Mouse (Mus musculus): ENCODE results near the gene Pnliprp1.

The Pnliprp1 gene

DNA sequence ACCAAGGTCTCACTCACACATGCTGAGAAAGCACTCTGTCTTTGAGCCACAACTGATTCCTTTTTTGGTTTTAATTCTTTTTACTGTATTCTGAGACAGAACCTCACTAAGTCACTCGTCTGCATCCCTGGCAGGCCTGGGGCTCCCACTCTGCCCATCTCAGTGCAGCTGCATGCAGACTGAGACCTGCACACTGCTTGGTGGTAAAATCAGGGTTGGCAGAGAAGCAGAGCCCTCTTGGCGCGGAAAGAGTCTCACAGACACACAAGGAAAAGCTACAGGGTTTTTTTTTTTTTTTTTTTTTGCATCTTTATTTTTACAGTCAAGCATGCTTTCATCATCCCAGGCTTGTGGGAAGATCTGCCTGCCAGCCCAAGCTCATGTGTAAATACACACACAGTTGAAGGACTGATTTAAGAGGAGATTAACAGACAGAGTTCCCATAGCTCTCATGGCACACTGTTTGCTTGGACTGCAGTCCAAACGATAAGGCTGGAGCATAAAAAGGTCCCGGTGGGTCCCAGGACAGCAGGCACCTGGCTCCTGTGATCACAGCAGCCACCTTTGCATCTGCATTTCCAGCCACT is at the start of gene Pnliprp1:
Pnliprp1 (plus strand) TSS at position 443 of the 587 bp plus-strand sequence.
- DNase-seq (ENCODE audit: low spot score): no peak

DNA sequence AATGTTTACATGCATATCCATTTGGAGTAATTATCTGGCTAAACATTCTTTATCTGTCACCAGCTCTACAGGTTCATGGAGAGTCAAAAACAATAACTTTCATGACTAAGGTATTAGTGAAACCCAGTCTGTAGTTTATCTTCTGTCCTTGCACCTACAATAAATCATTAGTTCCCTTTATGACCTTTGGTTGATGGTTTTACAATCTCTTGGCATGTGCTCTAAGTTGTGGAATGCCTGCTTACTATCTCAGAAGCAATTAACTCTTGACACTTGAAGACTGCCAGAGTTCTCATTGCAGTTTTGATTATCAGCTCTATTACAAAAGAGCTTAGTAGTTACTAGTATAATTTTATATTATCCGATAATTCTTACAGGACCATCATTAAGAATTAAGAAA is 39.8 kb upstream of the Pnliprp1 start:
- no peak for DNase-seq (ENCODE audit: low spot score)

DNA sequence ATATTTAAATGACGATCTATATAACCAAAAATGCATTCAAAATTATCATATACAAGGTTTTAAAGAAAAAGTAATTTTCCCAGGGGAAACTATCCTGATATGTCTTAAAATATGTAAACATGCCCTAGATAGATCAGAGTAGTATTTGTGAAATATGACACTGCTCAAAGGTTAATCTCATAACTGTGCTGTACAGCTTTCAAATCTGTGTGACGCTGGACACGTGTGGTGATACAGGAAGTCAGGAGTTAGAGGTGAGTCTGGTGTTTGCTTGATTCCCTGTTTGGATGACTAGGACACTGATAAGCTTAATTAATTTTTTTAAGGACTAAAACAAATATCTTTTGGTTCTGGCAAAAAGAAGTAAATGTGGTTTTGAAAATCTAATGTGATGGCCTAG is 33.4 kb upstream of the Pnliprp1 start:
- DNase-seq (ENCODE audit: low spot score): no peak

- no peak for DNase-seq (ENCODE audit: low spot score)
Observed at GRCm38 (mm10) chr19:58696235-58696634, 32.5 kb upstream of the Pnliprp1 start.

- DNase-seq (ENCODE audit: low spot score): no peak
Observed at GRCm38 (mm10) chr19:58704556-58704955, 24.1 kb upstream of the Pnliprp1 start.

GRCm38 (mm10) chr19:58708611-58709010 is 20.1 kb upstream of the Pnliprp1 start:
- no peak for DNase-seq (ENCODE audit: low spot score)

DNA sequence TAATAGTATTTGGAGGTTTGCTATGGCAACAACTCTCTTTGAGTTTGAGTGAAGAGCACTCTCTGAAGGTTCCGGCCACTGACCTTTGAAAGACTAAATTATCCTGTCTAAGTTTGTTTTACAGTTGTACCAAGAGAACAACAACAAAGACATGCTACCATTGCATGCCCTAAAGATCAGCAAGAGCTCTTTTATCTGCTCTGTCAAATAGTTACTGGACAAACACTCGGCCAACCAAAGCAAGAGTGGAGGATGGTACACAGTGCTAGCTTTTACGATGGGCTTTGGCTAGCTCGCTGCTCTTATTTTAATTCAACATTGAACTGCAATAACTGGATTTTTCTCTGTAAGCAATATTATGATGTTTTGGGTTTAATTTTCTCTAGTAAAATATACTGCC is 10.8 kb upstream of the Pnliprp1 start:
- DNase-seq (ENCODE audit: low spot score): no peak

DNA sequence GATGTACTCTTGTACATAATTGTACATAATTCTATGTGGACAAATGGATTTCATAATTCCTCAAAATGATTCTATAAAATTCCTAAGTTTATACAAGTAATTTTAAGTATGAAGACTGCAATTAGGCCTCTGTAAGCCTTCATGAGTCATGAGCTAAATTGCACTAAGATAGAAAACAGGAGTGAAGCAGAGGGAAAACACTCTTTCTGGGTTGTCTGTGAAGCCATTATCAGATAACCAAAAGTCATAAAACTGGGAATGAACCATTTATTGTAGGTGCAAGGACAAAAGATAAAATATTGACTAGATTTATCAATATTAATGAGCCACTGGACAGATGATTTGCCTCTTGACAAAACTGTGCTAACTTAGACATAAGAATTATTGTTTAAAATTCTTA is 8.2 kb upstream of the Pnliprp1 start:
- no peak for DNase-seq (ENCODE audit: low spot score)

DNA sequence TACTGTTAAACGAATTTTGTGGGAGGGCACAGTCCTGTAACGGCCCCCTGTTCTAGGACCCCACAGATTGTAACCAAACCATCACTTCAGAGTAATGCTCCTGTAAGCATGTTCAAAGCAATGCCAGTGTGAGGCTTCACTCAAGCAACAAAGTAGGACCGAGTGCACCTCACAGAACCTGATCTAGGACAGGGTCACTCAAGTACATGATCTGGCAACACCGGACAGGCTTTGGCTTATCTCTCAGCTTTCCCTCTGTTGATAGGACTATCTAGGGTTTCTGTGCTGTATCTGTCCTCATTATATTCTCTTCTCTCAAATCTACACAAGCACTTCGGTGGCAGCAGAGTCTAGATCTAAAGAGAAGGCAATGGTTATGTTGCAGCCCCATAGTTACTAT is 2.1 kb upstream of the Pnliprp1 start:
- no peak for DNase-seq (ENCODE audit: low spot score)

GRCm38 (mm10) chr19:58727756-58728155 is 931 bp upstream of the Pnliprp1 start:
- DNase-seq (ENCODE audit: low spot score): no peak

- no peak for DNase-seq (ENCODE audit: low spot score)
Observed at GRCm38 (mm10) chr19:58733216-58733615, 4.5 kb downstream of the Pnliprp1 start.

GRCm38 (mm10) chr19:58738111-58738510 is 9.4 kb downstream of the Pnliprp1 start:
- DNase-seq (ENCODE audit: low spot score): no peak

GRCm38 (mm10) chr19:58741036-58741435 is 12.3 kb downstream of the Pnliprp1 start:
- DNase-seq (ENCODE audit: low spot score): no peak

DNA sequence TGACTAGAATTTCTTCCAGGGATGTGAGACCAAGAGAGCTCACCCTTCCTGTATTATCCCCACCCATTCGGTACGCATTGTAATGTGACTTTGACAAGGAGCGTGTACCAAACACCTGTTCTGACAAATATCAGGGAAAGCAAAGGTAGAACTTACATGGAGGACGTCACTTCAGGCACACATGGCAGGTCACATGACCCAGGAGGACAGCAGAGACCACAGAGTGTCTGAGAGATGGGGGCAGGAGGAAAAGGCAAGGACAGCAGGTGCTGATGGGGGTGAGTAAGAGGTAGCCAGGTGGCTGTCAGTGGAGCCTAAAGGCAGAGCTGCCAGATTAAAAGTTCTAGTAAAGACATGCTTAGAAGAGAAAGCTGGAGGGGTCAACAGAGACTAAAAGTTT is 14.0 kb downstream of the Pnliprp1 start:
- DNase-seq (ENCODE audit: low spot score): no peak

DNA sequence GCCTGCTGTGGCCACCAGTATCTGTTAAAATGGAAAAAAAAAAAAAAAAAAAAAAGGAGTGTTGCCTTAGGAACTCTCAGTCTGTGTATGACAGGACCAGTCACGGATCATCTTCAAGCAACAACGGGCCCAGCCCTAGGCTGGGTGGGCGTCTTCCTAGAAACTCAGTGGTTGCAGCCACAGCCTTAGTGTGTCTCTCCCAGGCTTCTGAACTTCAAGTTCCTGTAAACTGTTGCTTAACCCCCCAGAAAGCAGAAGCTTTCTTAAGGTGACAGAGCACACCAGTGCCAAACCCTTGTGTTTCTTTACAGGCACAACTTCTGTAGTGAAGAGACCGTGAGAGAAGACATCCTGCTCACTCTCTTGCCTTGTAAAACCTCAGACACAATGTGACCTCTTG is 15.0 kb downstream of the Pnliprp1 start:
- DNase-seq (ENCODE audit: low spot score): no peak

DNA sequence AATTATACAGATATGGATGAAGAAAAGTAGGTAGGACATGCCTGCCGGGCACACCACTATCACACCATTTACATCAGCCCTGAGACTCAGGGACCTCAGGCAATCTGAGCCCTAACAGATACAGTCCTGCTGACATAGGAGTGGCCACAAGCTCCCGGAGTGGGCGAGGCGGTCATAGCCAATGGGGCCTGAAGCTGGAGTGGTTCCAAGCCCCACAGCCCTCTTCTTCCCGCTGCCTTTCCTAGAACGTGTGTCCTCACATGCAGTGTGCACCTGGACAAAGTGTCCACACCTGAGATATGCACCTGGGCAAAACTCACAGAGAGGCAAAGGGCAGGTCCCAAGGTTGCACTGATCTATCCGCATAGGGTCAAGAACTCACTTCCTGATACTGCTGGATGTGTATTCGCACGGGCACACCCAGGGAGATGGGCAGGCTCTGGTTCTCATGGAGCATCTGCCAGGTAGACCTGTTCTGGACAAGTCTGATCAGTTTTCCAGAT is 18.9 kb downstream of the Pnliprp1 start:
- no peak for DNase-seq (ENCODE audit: low spot score)

GRCm38 (mm10) chr19:58750822-58751221 is 22.1 kb downstream of the Pnliprp1 start:
- DNase-seq (ENCODE audit: low spot score): no peak

- DNase-seq (ENCODE audit: low spot score): no peak
Observed at GRCm38 (mm10) chr19:58751504-58751903, 22.8 kb downstream of the Pnliprp1 start.

DNA sequence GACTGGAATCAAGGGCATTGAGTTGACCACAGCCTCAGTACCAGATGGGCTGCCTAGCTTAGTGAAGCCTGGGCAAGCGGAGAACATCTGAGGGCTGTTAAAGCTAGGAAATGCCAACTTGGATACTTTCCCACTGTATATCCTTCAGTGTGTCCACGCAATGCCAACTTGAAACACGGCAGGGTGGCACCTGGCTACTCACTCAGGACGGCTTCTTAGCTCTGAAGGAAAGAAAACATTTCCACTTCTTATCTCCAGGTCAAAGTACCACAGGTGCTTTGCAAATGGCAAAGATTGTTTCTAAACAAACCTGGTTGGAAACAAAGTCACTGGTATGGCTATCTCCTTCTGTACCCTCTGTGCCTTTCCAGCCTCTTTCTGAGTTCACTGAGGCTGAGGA is 30.2 kb downstream of the Pnliprp1 start:
- no peak for DNase-seq (ENCODE audit: low spot score)

DNA sequence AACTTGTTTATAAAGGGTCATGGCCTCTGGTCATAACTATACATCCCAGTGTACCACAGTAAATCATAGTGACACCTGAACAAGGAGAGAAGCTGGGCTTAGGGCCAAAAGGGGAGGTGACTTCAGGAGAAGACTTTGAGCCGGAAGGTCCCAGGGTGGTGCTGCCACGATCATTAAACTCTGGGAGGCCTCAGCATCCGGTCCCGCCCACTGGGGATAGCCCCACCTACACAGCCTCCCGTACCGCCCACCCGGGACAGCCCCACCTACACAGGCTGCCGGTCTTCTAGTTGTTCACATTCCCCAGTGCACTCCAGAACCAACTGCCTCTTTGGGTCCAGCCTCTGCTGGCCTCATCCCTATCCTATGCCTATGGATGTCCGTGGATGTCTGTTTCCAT is 30.7 kb downstream of the Pnliprp1 start, which contains the start of gene Pnliprp2:
Pnliprp2 (plus strand) TSS at position 297 of the 400 bp plus-strand sequence.
- no peak for DNase-seq (ENCODE audit: low spot score)

DNA sequence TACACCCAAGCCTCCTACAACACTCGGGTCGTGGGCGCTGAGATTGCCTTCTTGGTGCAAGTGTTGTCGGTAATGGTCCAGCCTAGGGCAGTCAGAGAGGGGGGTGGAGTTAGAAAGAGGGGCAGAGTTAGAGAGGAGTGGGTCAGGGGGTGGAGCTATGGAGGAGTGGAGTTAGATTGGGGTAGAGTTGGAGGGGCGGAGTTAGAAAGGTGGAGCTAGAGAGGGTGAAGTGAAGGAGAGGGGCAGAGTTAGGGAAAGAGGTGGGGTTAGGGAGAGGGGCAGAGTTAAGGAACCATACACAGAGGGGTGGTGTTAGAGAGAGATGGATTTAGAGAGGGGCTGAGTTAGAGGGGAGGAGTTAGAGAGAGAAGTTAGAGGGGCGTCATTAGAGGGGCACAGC is 33.6 kb downstream of the Pnliprp1 start:
- DNase-seq (ENCODE audit: low spot score): no peak

DNA sequence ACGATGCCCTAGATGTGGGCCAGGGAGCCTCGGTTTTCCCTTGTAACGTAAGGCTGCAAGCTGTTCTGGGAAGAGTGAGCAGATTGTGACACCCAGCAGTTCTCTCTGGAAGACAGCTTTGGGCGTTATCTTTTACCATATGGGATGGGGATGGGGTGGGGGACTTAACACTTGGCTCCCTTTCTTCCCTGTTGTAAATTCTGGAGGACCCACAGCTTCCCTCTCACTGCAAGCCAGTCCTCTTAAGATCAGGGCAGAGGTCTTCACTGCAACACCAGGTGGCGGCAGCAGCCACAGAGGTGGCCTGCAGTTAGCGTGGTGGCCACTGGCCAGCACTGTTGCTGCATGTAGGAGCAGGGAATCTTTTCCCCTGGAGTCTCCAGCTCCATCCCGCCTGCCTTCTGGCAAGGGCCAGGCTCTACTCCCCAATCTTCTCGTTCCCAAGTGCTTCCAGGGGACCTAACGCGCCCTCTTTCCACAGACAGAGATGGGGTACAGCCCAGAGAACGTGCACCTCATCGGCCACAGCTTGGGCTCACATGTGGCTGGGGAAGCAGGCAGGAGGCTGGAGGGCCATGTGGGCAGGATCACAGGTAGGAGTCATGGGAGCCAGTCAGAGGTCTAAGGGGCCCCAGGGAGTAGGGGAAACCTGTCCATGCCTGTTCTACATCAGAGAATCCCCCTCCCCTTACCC is 34.3 kb downstream of the Pnliprp1 start:
- DNase-seq (ENCODE audit: low spot score): no peak

GRCm38 (mm10) chr19:58767329-58767728 is 38.6 kb downstream of the Pnliprp1 start:
- no peak for DNase-seq (ENCODE audit: low spot score)

GRCm38 (mm10) chr19:58776461-58776860 is 47.8 kb downstream of the Pnliprp1 start:
- no peak for DNase-seq (ENCODE audit: low spot score)
